Mouse (Mus musculus): ENCODE measurements around the gene Gm13276.
"Not testable (repeated sequence)": the region's sequence is repeated elsewhere in the genome, so short reads cannot be mapped to it uniquely, and the experiment has no call there.

Gene Gm13276

DNA sequence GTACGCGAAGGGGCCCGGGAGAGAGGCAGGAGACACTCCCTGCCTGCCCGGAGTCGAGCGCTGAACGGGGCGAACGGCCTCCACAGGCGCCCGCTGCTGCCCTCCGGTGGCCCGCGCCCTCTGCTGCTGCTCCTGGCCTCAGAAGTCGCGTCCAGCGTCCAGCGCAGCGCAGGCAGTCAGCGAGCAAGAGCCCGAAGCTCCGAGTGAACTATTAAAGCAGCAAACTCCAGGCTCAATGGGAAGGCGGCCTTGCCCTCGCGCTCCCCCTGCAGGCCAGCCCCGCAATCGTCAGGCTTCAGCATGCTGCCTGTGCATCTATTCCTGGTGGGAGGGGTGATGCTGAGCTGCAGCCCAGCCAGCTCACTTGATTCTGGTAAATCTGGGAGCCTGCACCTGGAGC, at the start of gene Gm13276:
Gene Gm13276 (plus strand): TSS at position 301 of the 400 bp plus-strand sequence.
- DNase-seq: not testable (repeated sequence)

GRCm38 (mm10) chr4:88738480-88738879, 47.0 kb upstream of the Gm13276 start:
- DNase-seq: peak; percentile 75 to 83

- no peak for DNase-seq
Observed at GRCm38 (mm10) chr4:88739036-88739435, 46.5 kb upstream of the Gm13276 start.

- no peak for DNase-seq
Observed at GRCm38 (mm10) chr4:88741426-88741825, 44.1 kb upstream of the Gm13276 start.

DNA sequence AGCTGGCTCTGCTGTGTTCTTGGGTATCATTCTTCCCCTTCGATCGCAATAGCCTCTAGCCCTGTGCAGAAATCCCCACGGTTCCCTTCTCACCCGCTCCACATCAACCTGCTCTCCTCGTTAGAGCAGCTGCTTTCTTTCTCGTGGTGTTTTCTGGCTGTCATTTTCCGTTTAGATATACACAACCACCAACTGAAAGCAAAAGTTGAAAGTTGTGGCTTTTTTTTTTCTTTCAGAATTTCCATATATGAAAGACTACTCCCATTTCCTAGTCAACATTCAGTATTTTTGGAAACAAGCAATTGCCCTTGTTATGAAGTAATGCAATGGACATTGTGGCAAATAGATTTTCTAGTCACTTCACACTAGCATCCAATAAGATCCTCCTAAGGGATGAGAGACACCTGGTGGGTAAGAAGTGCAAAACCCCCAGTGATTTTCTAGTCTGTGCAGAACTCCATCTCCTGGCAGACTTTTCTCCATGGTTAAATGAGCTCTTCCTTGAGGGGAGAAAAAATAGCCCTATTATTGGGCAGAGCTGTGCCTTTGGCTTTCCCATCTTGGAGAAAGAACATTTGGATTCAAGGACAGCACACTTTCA, 42.6 kb upstream of the Gm13276 start:
- no peak for DNase-seq

GRCm38 (mm10) chr4:88744207-88744606, 41.3 kb upstream of the Gm13276 start:
- no peak for DNase-seq

DNA sequence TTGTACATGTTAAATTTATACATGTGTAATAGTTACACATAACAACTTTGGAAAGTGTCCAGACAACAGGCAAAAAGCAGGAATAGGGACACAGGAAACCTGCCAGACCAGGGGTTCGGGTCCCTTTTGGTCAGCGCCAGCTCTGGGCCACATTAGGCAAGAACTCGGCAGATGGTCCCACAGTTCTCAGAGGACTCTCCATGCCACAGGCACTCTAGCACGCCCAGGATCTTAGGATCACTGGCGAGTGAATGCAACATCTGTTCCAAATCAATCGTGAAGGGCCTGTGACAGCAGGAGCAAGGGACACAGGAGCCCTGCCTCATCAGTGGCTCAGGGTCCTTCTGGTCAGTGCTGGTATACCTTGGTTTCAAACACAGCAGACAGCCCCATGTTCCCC, 35.6 kb upstream of the Gm13276 start:
- no peak for DNase-seq

GRCm38 (mm10) chr4:88754818-88755340, 30.6 kb upstream of the Gm13276 start, which contains the start of gene Gm13271:
Gene Gm13271, plus strand, starts transcription at chr4:88754868.
- DNase-seq: peak; percentile 75 to 77

DNA sequence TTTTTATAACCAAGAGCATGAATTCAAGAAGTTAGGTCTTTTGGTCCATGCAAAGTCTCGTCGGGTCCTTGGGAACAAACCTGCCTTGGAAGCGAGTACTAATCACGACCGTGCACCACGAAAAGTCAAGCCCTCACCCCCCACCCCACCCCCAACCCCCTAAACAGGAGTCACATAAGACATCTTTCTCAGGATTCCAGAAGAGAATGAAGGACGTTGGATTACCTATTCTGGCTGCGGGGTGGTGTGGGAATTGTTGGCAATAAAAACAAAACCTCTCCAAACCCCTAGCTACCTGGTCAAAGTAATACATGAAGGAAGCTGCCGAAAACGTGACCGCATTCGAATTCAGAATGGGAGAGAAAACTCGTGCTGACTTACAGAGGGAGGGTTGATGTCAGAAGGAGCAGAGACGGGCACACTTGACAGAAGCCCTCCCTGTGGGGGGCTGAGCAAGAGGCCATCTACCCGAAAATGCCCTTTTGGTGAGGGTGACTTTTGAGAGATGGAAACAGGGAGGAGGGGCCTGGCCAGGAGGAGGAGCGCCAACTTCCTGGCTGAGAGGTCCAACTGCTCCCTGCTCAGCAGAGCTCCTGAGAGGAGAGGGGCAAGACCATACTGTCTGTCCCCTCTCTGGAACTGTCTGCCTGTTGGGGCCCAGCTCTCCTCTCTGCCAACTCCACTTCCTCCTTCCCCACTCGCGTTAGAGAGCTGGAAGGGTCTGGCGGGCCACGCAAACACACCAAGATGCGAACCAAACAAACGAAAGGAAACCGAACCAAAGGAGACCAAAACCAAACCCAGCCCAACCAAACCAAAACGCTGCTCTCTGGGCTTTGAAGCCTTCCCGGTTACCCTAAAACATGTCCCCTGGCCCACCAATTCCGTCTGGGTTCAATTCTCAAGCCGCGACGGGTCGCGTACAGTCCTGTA, 28.7 kb upstream of the Gm13276 start:
- not testable (repeated sequence) for DNase-seq

- DNase-seq: peak; percentile 91
Observed at GRCm38 (mm10) chr4:88757628-88758031, 27.9 kb upstream of the Gm13276 start.

DNA sequence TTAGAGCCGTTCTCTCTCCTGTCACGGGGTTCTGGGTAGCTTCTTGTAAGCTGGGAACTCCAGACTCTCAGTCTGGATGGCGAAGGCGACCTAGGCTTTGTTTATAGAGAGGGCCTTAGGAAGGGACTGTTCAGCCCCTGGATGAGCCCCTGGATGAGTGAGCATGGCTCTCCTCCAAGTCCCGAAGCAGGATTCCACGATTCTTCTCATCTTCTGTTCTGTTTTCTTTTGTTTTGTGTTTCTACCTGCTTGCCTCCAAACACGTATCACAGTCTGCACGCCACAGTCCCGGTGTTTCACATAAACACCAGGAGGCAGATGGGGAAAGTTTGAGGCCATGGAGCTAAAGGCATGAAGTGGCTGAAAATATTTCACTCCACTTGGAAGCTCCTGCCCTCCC, 26.8 kb upstream of the Gm13276 start:
- DNase-seq: not testable (repeated sequence)

- peak; percentile 50 for DNase-seq
Observed at GRCm38 (mm10) chr4:88759610-88760268, 25.8 kb upstream of the Gm13276 start, which contains the start of gene Gm13283. Gene Gm13283, plus strand, starts transcription at chr4:88760119.

DNA sequence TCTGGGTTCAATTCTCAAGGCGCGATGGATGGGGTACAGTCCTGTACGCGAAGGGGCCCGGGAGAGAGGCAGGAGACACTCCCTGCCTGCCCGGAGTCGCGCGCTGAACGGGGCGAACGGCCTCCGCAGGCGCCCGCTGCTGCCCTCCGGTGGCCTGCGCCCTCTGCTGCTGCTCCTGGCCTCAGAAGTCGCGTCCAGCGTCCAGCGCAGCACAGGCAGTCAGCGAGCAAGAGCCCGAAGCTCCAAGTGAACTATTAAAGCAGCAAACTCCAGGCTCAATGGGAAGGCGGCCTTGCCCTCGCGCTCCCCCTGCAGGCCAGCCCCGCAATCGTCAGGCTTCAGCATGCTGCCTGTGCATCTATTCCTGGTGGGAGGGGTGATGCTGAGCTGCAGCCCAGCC, 25.1 kb upstream of the Gm13276 start:
- peak; percentile 86 to 93 for DNase-seq

GRCm38 (mm10) chr4:88761776-88762175, 23.7 kb upstream of the Gm13276 start:
- peak; percentile 75 to 78 for DNase-seq

- DNase-seq: peak in 1 of 2 experiments; percentile 27
Observed at GRCm38 (mm10) chr4:88762341-88762740, 23.2 kb upstream of the Gm13276 start.

DNA sequence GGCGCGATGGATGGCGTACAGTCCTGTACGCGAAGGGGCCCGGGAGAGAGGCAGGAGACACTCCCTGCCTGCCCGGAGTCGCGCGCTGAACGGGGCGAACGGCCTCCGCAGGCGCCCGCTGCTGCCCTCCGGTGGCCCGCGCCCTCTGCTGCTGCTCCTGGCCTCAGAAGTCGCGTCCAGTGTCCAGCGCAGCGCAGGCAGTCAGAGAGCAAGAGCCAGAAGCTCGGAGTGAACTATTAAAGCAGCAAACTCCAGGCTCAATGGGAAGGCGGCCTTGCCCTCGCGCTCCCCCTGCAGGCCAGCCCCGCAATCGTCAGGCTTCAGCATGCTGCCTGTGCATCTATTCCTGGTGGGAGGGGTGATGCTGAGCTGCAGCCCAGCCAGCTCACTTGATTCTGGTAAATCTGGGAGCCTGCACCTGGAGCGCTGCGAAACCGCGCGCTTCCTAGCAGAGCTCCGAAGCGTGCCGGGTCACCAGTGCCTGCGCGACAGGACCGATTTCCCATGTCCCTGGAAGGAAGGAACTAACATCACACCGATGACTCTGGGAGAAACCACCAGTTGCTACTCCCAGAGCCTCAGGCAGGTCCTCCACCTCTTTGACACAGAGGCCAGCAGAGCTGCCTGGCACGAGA, 22.0 kb upstream of the Gm13276 start:
- DNase-seq: peak; percentile 66 to 88

GRCm38 (mm10) chr4:88773534-88773933, 12.0 kb upstream of the Gm13276 start, which contains the start of gene Gm13290:
Gene Gm13290, plus strand, starts transcription at chr4:88773834.
- DNase-seq: not testable (repeated sequence)

- DNase-seq: not testable (repeated sequence)
Observed at GRCm38 (mm10) chr4:88776622-88777021, 8.9 kb upstream of the Gm13276 start, which contains the start of gene Gm13289. Gene Gm13289, plus strand, starts transcription at chr4:88776922.

- DNase-seq: not testable (repeated sequence)
Observed at GRCm38 (mm10) chr4:88779550-88779949, 6.0 kb upstream of the Gm13276 start, which contains the start of gene Gm13272. Gene Gm13272, plus strand, starts transcription at chr4:88779850.

DNA sequence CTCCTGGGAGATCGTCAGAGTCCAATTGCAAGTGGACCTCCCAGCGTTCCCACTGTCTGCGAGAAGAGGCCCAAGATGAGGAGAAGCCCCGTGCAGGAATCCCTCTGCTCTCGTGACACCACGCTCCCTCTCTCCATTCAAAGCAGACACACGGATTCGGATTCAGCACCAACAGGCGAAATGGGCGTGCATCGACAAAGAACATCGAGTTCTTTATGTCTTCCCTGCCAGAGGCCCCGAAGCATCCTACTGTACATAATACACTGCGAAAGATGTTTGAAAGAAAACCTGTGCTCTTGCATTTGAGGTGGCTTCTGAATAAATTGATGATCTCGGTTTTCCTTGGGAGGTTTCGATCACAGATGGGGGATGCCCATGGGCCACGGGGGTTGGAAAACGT, 5.2 kb upstream of the Gm13276 start:
- not testable (repeated sequence) for DNase-seq

GRCm38 (mm10) chr4:88781831-88782230, 3.7 kb upstream of the Gm13276 start, which contains the start of gene Ifnz:
Gene Ifnz, plus strand, starts transcription at chr4:88782131.
- DNase-seq: not testable (repeated sequence)

DNA sequence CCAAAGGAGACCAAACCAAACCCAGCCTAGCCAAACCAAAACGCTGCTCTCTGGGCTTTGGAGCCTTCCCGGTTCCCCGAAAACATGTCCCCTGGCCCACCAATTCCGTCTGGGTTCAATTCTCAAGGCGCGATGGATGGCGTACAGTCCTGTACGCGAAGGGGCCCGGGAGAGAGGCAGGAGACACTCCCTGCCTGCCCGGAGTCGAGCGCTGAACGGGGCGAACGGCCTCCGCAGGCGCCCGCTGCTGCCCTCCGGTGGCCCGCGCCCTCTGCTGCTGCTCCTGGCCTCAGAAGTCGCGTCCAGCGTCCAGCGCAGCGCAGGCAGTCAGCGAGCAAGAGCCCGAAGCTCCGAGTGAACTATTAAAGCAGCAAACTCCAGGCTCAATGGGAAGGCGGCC, 3.2 kb upstream of the Gm13276 start:
- DNase-seq: peak; percentile 39 to 74
